ENCODE assay signal across 26 mouse cellular contexts in the genomic region with DNA sequence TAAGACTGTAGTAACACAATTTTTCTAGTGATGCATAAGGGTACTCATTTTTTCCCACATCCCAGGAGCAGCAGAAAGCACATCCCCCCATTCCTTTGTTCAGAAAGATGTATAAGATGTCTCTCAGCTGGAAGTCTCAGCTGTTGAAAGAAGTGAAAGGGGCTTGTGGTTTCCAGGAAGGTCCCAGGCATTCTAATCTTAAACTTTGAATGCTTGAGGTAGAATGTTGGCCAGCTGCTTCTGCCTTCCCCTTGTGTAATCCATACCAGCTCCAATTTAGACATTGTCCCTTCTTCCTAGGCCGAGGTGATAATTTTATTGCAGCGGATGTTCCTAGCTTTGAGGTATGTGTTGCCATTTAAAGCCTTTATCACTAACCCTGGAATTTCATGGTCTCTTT.
"Had no signal": no experiment of that assay in that cellular context is flagged by ENCODE, and none has a peak within 500 bp of the region (broad histone marks: within the 10 kb centered on the region; RNA-seq: fewer than 3 reads in every experiment).

No protein-coding gene starts in this region.

- H3K4me2 ChIP-seq: heart, embryonic 12.5 days; hindbrain, embryonic 12.5 days; hindbrain, embryonic 15.5 days; kidney, embryonic 15.5 days; limb, embryonic 12.5 days; limb, embryonic 15.5 days; liver, embryonic 12.5 days had no signal

- DNase-seq: gastrocnemius, postnatal 14 days; gastrocnemius, postnatal 36 days; heart, adult 18-20 months; heart, postnatal 10 days; heart, postnatal 4 days; kidney, adult 11 months; kidney, adult 2 months; kidney, adult 9 months; kidney, postnatal 14 days; kidney, postnatal 36 days; layer of hippocampus, adult 9-11 months; layer of hippocampus, postnatal 36 days; left cerebral cortex, postnatal 4 days had no signal

- H3K4me1 ChIP-seq: heart, embryonic 10.5 days; heart, embryonic 12.5 days; hindbrain, embryonic 10.5 days; hindbrain, embryonic 12.5 days; hindbrain, embryonic 15.5 days; kidney, embryonic 15.5 days; liver, embryonic 12.5 days had no signal

- H3K9me3 ChIP-seq: heart, embryonic 10.5 days; heart, embryonic 12.5 days; hindbrain, embryonic 10.5 days; hindbrain, embryonic 12.5 days; hindbrain, embryonic 15.5 days; kidney, embryonic 15.5 days; limb, embryonic 12.5 days; limb, embryonic 15.5 days; liver, embryonic 12.5 days had no signal

- H3K9ac ChIP-seq: heart, embryonic 12.5 days; hindbrain, embryonic 12.5 days; hindbrain, embryonic 15.5 days; kidney, embryonic 15.5 days; limb, embryonic 12.5 days; limb, embryonic 15.5 days; liver, embryonic 12.5 days; liver, embryonic 14.5 days had no signal

- H3K36me3 ChIP-seq: heart, embryonic 10.5 days; heart, embryonic 12.5 days; hindbrain, embryonic 10.5 days; hindbrain, embryonic 12.5 days; hindbrain, embryonic 15.5 days; kidney, embryonic 15.5 days; limb, embryonic 12.5 days; limb, embryonic 15.5 days; liver, embryonic 12.5 days had no signal

- H3K27ac ChIP-seq: heart, embryonic 10.5 days; hindbrain, embryonic 10.5 days; hindbrain, embryonic 12.5 days; hindbrain, embryonic 15.5 days; hindbrain, postnatal 0 days; kidney, embryonic 15.5 days; kidney, postnatal 0 days; limb, embryonic 12.5 days; limb, embryonic 15.5 days; liver, embryonic 12.5 days; liver, embryonic 14.5 days had no signal

- H3K4me3 ChIP-seq: heart, embryonic 10.5 days; heart, embryonic 12.5 days; hindbrain, embryonic 10.5 days; hindbrain, embryonic 12.5 days; hindbrain, embryonic 15.5 days; kidney, embryonic 15.5 days; limb, embryonic 12.5 days; limb, embryonic 15.5 days; liver, embryonic 12.5 days had no signal

- ATAC-seq: hindbrain, postnatal 0 days; intestine, embryonic 16.5 days; liver, embryonic 12.5 days had no signal

- H3K27me3 ChIP-seq: heart, embryonic 12.5 days; hindbrain, embryonic 12.5 days; hindbrain, embryonic 15.5 days; kidney, embryonic 15.5 days; limb, embryonic 12.5 days; limb, embryonic 15.5 days; liver, embryonic 12.5 days had no signal
